Mouse (Mus musculus) E14TG2a.4 (cell line): ENCODE results near the gene Dap.

Source experiments
- CTCF ChIP-seq: conservative IDR thresholded peaks from 2 replicates; pipeline ENCODE4 v1.5.1; 2014; ENCODE audit warnings: low read length
- NANOG ChIP-seq: IDR thresholded peaks from 2 replicates; pipeline ENCODE4 v1.6.1; 2014; ENCODE audit warnings: borderline replicate concordance, low read length, mixed read lengths
- POU5F1 ChIP-seq: IDR thresholded peaks from 2 replicates; pipeline ENCODE4 v1.6.1; 2014; ENCODE audit warnings: low read length, borderline replicate concordance

DNA sequence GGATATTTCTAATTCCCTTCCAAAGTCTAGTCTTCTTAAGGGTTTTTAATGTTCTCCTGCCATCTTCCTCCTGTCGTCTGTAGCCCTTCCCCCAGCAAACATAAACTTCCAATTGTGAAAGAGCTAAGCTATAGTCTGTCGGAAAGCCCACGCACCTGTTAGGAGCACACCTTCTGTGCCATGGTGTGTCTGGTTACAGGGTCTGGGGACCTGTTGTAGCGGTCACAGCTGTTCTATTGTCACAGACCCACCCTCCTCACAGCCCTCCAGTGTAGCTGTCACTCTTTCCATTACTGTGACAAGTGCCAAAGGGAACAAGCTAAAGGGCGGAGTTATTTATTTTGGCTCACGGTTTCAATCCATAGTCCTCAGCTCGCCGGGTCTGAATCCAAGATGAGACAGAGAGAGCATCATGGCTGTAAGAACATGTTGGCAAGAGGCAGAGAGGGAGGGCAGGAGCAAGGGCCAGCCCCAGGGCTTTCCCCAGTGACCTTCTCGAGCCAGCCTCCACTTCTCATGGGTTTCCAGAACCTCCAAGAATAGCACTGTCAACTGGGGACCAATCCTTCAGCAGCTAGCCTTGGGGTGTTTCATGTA, 30.9 kb downstream of the Dap start:
- TF ChIP-seq CTCF (no peak), POU5F1 (no peak), NANOG (no peak)
